Mouse (Mus musculus): ENCODE data around the gene Rtl1.

Gene Rtl1

DNA sequence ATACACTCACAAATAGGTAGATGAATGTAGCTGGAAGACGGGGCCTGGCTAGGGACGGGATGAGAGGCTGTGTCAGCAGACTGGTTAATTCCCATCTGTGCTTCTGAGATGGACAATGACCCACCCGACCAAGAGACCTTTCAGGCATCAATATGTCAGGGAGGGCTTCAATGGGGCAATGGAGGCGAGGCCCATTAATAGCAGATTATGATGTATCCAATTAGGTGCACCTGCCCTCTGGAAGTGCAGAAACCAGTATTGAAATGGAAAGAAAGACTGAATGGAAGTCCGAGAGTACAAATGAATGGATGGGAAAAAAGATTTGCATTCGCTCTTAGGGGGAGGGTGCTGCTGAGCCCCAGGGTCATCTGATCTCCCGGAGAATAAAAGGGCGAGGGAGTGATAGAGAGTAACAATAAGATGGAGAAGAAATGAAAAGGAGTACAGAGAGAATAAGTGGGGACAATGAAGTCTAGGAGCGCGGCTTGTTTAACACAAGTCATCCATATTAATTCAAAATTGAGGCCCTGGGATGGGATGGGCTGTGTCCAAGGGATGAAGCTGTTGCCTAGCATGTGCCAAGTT lies 39.9 kb downstream of the Rtl1 start:
- no peak for DNase-seq

GRCm38 (mm10) chr12:109558891-109559487 lies 41.1 kb downstream of the Rtl1 start:
- no peak for DNase-seq

DNA sequence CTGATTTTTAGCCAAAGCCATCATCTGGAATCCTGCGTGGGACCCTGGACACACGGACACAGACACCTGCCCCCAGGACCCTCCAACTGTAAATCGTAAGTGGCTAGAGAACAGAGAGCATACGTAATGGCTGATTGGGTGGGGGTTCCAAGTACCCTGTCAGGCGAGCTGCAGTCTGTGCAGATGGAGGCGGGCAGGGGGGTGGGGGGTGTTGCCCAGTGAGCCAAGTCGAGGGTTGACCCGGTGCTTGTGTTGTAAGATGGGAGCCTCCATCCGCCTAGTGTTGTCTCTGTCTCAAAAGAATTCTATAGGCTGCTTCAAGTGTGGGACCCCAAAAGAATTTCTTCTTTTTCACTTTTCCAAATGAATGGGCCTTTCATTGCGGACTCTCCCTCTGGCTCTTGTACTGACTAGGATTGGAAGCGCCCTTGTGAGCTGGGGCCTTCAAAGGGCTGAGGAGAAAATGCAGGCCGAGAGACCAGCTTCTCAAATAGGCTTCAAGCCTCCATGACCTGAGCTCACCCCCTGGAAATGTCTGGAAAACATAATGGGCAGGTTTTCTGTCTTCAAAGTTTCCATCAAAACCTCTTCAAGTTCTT lies 41.8 kb downstream of the Rtl1 start:
- DNase-seq: no peak

GRCm38 (mm10) chr12:109555837-109556409 lies 44.2 kb downstream of the Rtl1 start:
- no peak for DNase-seq

DNA sequence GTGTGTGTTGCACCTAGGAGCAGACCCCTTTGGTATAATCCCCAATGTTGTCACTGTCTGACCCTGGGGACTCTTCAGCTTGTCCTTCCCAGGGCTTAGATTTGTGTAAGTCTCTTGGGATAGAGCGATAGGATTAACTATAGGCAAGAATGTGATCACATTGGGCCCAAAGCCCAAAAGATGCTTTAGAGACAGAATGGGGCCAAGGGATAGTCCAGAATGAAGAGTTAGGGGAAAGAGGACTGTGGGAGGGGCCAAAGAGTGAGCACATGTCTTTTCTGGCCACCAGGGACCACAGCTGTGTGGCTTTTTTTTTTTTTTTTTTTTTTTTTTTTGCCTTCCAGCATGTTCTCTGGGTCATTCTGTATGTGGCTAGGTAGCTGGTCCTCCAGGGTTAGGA lies 46.6 kb downstream of the Rtl1 start:
- no peak for DNase-seq

GRCm38 (mm10) chr12:109552754-109553525 lies 47.2 kb downstream of the Rtl1 start:
- no peak for DNase-seq

- no peak for DNase-seq
These were observed 48.4 kb downstream of the Rtl1 start for GRCm38 (mm10) chr12:109551771-109552170.

DNA sequence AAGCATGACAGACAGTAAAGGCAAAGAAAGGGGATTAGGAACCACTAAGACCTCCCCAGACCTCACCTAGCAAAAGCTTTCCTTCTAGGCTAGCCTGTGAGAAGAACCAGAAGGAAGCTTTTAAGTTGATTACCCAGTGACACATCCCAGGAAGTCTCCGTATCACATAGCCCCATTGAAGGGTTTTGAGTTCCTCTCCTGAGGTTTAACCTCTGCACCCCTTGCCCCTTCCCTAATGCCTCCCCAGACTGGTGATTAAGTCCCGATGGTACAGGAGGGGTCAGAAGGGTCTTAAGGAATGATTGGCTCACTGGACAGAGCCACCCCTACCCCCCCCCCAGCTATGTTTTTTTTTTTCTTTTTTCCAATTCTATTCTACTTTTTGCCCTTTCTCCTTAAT lies 53.0 kb downstream of the Rtl1 start:
- DNase-seq: no peak

GRCm38 (mm10) chr12:109545875-109546732 lies 54.0 kb downstream of the Rtl1 start:
- peak; percentile 33 for DNase-seq

- no peak for DNase-seq
These were observed 56.7 kb downstream of the Rtl1 start for GRCm38 (mm10) chr12:109543281-109543923.

DNA sequence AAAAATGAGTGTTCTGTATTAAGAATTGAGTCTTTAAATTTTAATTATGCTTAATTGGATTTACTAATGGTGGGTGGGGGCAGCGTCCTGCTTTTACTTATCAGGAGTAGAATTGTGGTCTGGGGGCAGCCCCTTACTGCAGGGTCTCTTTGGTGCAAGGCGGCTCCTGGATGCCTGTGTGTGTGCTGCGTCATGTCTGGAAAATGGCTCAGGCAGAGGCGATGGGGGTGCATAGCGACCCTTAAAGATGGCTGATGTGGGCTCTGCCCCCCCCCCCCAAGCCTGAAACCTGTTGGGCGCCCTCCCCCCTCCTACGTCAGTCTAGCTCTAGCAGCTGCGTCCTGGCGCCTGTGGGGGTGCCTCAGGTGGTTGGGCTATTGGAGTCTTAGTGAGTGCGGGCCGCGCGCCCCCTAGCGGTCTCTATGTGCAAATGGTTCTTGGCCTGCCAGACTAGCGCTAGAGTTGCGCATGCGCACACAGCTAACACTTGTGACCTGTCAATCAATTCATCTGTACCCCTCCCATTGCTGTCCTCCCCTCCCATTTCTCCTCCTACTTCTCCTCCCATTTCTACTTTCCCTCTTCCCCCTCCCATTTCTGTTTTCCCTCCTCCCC lies 57.4 kb downstream of the Rtl1 start:
- DNase-seq: peak; percentile 85

GRCm38 (mm10) chr12:109542011-109542410 lies 58.1 kb downstream of the Rtl1 start:
- peak; percentile 58 for DNase-seq

- DNase-seq: no peak
These were observed 58.6 kb downstream of the Rtl1 start for GRCm38 (mm10) chr12:109541540-109541899.

GRCm38 (mm10) chr12:109540739-109541539 lies 59.2 kb downstream of the Rtl1 start:
- peak; percentile 63 for DNase-seq

DNA sequence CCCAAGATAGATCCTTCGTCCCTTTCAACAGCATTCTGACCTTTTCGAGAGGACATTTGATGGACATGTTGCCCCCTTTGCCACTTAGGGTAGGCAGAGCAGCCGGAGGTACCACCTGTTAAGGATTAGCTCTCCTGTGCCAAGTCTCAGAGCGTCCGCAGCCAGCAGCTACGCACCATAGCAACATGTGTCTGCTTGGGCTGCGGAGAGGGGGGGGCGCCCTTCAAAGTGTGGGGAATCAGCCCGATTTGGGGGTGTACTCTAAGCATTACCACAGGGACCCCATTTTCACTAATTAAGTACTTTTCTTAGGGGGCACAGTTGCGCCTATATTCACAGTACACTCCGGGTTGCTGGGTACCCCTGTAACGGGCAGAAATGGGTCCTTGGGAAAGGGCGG lies 60.2 kb downstream of the Rtl1 start:
- DNase-seq: peak; percentile 40
